Mouse (Mus musculus) kidney, embryonic 15.5 days (tissue): ENCODE measurements around the gene Gm17079. TPM values are rescaled to one million over a fixed set of nuclear protein-coding genes. Genes with fewer than 3 reads are reported as not detected.
A peak's percentile ranks its signal among the peaks of the same experiment; 100 is the strongest.
"Not testable (repeated sequence)": the region's sequence is repeated elsewhere in the genome, so short reads cannot be mapped to it uniquely, and the experiment has no call there.

ENCODE experiments used
- ATAC-seq: fragments of 200-750 bp; cut with Nextera tagmentation; replicated peaks from 2 replicates; pipeline ENCODE4 v1.8.0; 2017; ENCODE audit warnings: moderate TSS enrichment; ENCODE audit not compliant: low FRiP score
- H3K27ac ChIP-seq: fragments of 300-500 bp; sonication (generic); 2 replicates; pipeline ENCODE4 v1.5.1; 2015; ENCODE audit warnings: mild to moderate bottlenecking, inconsistent platforms
- H3K27me3 ChIP-seq: fragments of 300-500 bp; sonication (generic); 2 replicates; pipeline ENCODE4 v1.6.1; 2015; ENCODE audit warnings: inconsistent platforms
- H3K36me3 ChIP-seq: fragments of 300-500 bp; sonication (generic); 2 replicates; pipeline ENCODE4 v1.6.1; 2015; ENCODE audit warnings: inconsistent platforms
- H3K4me1 ChIP-seq: fragments of 300-500 bp; sonication (generic); 2 replicates; pipeline ENCODE4 v1.6.1; 2015; ENCODE audit warnings: inconsistent platforms
- H3K4me2 ChIP-seq: fragments of 300-500 bp; sonication (generic); 2 replicates; pipeline ENCODE4 v1.6.1; 2015; ENCODE audit warnings: moderate library complexity, mild to moderate bottlenecking, inconsistent platforms
- H3K4me3 ChIP-seq: fragments of 300-500 bp; sonication (generic); replicated peaks from 2 replicates; pipeline ENCODE4 v1.5.1; 2015; ENCODE audit warnings: mild to moderate bottlenecking, inconsistent platforms
- H3K9ac ChIP-seq: fragments of 300-500 bp; sonication (generic); 2 replicates; pipeline ENCODE4 v1.6.1; 2015; ENCODE audit warnings: mild to moderate bottlenecking, inconsistent platforms
- H3K9me3 ChIP-seq: fragments of 300-500 bp; sonication (generic); replicated peaks from 2 replicates; pipeline ENCODE4 v1.6.1; 2016; ENCODE audit warnings: inconsistent platforms
- WGBS: fragments of 180-500 bp; shearing (Covaris S2); methylation state at CpG from one replicate; pipeline ENCODE4 v1.1.7; 2015; ENCODE audit warnings: mixed read lengths; 5-methylcytosine and 5-hydroxymethylcytosine counted together
- polyA plus RNA-seq: library from polyadenylated mRNA; unstranded; fragments of >200 nt; fragmentation: Nextera tagmentation; extraction: Ambion mirVana; gene quantifications from 2 replicates; pipeline ENCODE4 v1.2.1, GENCODE M21; 2015

Gene Gm17079
- polyA plus RNA-seq, result not detected in 2 replicates

GRCm38 (mm10) chr14:51695368-51695767 is at the start of gene Gm17079:
Gene Gm17079, minus strand, starts transcription at chr14:51695468.
- not testable (repeated sequence) for H3K27me3 ChIP-seq, H3K9me3 ChIP-seq, H3K4me2 ChIP-seq, ATAC-seq, H3K4me3 ChIP-seq, H3K36me3 ChIP-seq, H3K27ac ChIP-seq, H3K9ac ChIP-seq, H3K4me1 ChIP-seq
- WGBS, result 93% methylated on average over 2 of the region's 2 CpGs

DNA sequence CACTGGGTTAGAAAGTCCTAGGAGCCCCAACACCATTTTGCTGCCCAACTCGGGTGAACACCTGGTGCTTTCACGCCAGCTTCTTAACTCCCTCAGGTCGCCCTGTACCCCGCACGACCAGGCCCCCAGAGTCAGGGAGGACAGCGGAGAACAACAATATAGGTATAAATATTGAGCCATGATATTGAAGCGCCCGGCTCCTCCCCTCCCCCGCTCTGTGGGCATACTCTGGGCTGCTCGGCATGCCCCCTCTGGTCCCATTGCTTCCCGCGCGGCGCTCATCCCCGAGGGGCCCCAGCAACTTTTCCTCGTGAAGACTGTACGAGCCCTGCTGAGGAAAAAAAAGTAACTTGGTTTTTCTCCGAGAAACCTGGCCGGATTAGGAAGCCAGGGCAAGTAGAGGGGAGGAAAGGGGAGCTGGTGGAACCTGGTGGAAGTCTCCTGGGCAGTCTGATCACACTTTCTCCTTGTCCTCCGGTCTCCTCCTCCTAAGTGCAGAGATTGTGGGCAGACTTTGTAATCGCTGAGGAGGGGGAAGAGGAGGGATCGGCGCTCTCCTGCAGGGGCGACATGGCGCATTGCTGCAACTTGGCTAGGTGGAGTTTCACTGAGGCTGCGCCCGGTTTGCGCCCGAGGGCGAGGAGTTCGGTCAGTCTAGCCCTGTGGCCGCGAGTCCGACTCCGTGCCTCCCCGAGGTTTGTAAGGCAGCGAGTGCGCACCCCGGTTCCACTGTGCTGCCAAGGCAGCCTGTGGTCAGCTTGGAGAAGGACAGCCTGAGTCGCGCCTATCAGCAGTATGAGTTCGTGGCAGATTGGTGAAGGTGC is 45.3 kb upstream of the Gm17079 start:
- Histone ChIP-seq H3K4me3 (peak overlapping the region; percentile 48), H3K4me1 (peaks cover 25% of the 10 kb centered on the region), H3K36me3 (no peaks in the 10 kb centered on the region), H3K27ac (no peak overlapping the region), H3K27me3 (peaks cover 49% of the 10 kb centered on the region), H3K9ac (0 out of 2 replicates have a peak overlapping the region, but pooled peaks have one; percentile 15), H3K4me2 (peak overlapping the region; percentile 88), H3K9me3 (no peaks in the 10 kb centered on the region)
- under 1% methylated on average over 42 of the region's 42 CpGs for WGBS
- peak; percentile 69 for ATAC-seq

- H3K4me1 ChIP-seq, result peaks cover 25% of the 10 kb centered on the region
- no peak overlapping the region for H3K27ac ChIP-seq
- H3K4me2 ChIP-seq, result peak overlapping the region; percentile 88
- no peaks in the 10 kb centered on the region for H3K36me3 ChIP-seq
- peak overlapping the region; percentile 48 for H3K4me3 ChIP-seq
- H3K9me3 ChIP-seq, result no peaks in the 10 kb centered on the region
- no peak overlapping the region for H3K9ac ChIP-seq
- 1% methylated on average over 24 of the region's 24 CpGs for WGBS
- peaks cover 49% of the 10 kb centered on the region for H3K27me3 ChIP-seq
- peak; percentile 73 for ATAC-seq
These were observed 44.1 kb upstream of the Gm17079 start for GRCm38 (mm10) chr14:51739150-51739993.

GRCm38 (mm10) chr14:51738411-51739149 is 43.3 kb upstream of the Gm17079 start:
- peak overlapping the region; percentile 48 for H3K4me3 ChIP-seq
- 0 out of 2 replicates have a peak, but pooled peaks have one; percentile 9 for ATAC-seq

GRCm38 (mm10) chr14:51737967-51738366 is 42.7 kb upstream of the Gm17079 start:
- Histone ChIP-seq H3K9ac (no peak overlapping the region), H3K36me3 (no peaks in the 10 kb centered on the region), H3K4me2 (no peak overlapping the region), H3K9me3 (no peaks in the 10 kb centered on the region), H3K27ac (no peak overlapping the region), H3K4me3 (no peak overlapping the region), H3K27me3 (peaks cover 49% of the 10 kb centered on the region), H3K4me1 (peaks cover 25% of the 10 kb centered on the region)
- ATAC-seq, result no peak
- 16% methylated on average over 12 of the region's 12 CpGs for WGBS

More at GRCm38 (mm10) chr14:51738411-51739149, 43.3 kb upstream of the Gm17079 start:
- 2% methylated on average over 29 of the region's 29 CpGs for WGBS
- Histone ChIP-seq H3K27ac (no peak overlapping the region), H3K27me3 (peaks cover 49% of the 10 kb centered on the region), H3K4me2 (peak overlapping the region; percentile 88), H3K4me1 (peaks cover 25% of the 10 kb centered on the region), H3K9ac (no peak overlapping the region), H3K9me3 (no peaks in the 10 kb centered on the region), H3K36me3 (no peaks in the 10 kb centered on the region)

DNA sequence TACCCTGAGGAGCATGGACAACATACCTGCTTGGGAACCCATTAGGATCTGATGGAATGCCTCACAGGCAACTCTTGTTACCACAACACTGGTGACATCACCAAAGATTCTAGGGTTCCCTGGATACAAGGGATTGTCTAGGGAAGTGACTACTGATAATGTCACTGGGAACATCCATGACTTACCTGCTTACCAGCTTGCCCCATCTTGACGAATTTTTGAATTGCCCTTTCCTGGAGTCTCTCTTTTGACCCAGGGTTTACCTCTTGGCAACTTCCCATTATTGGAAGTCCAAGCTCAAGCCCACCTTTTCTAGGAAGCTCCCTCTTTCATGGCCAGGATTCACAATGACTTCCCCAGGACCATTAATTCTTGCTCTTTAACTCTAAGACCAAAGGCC is 21.8 kb upstream of the Gm17079 start, which contains the start of gene Gm5800:
Gene Gm5800, minus strand, starts transcription at position 101 of the 400 bp plus-strand sequence.
- Histone ChIP-seq H3K4me2 (no peak within 1 kb of the TSS), H3K27me3 (no peaks in the 10 kb centered on the region), H3K9me3 (no peaks in the 10 kb centered on the region), H3K36me3 (no peaks in the 10 kb centered on the region), H3K9ac (no peak within 1 kb of the TSS), H3K4me1 (no peaks in the 10 kb centered on the region), H3K4me3 (no peak within 1 kb of the TSS), H3K27ac (no peak within 1 kb of the TSS)
- no peak for ATAC-seq
- 70% methylated on average over 1 of the region's 1 CpGs for WGBS

DNA sequence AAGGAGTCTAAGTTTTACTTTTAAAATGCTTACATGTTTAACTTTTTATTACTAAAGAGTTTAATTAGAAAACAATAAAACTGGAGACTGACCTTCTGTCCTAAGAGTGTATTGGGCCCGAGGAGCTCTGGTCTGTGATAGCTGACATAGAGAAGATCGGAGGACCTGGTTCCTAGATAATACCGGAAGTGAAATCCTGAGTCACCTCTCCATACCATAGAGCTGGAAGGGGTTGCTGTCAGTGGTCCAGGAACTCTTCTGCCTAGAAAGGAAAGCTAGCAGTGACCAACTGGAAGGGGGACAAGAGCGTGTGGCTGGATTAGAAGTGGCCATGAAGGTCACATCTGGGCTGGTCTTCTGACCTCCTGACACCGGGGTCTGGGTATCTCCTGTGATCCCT is 18.0 kb downstream of the Gm17079 start:
- H3K4me2 ChIP-seq, result no peak overlapping the region
- no peaks in the 10 kb centered on the region for H3K4me1 ChIP-seq
- H3K27me3 ChIP-seq, result no peaks in the 10 kb centered on the region
- WGBS, result 88% methylated on average over 5 of the region's 5 CpGs
- no peaks in the 10 kb centered on the region for H3K9me3 ChIP-seq
- no peak overlapping the region for H3K4me3 ChIP-seq
- no peak overlapping the region for H3K27ac ChIP-seq
- no peaks in the 10 kb centered on the region for H3K36me3 ChIP-seq
- no peak overlapping the region for H3K9ac ChIP-seq
- ATAC-seq, result no peak

Other genes starting within 250 kb of the Gm17079 start
- not detected in 2 replicates for gene Vmn2r89, start 243.6 kb downstream of the Gm17079 start, polyA plus RNA-seq
- not detected in 2 replicates for gene Gm5622, start 142.7 kb downstream of the Gm17079 start, polyA plus RNA-seq
- gene Gm17175, start 121.4 kb downstream of the Gm17079 start, polyA plus RNA-seq, result not detected in 2 replicates
- not detected in 2 replicates for gene Gm17174, start 103.3 kb downstream of the Gm17079 start, polyA plus RNA-seq
- gene Gm17078, start 84.2 kb downstream of the Gm17079 start, polyA plus RNA-seq, result not detected in 2 replicates
- gene Gm4181, start 59.8 kb downstream of the Gm17079 start, polyA plus RNA-seq, result not detected in 2 replicates
- not detected in 2 replicates for gene Gm5800, start 21.7 kb upstream of the Gm17079 start, polyA plus RNA-seq
- not detected in 2 replicates for gene Ang4, start 78.1 kb upstream of the Gm17079 start, polyA plus RNA-seq
- gene AY358078, start 104.6 kb upstream of the Gm17079 start, polyA plus RNA-seq, result not detected in 2 replicates
- not detected in 2 replicates for gene Ear6, start 158.2 kb upstream of the Gm17079 start, polyA plus RNA-seq
- gene Mettl17, start 189.4 kb upstream of the Gm17079 start, polyA plus RNA-seq, result 54.7 and 60.3 TPM in 2 replicates
- 0.48 and 0.53 TPM in 2 replicates for gene Slc39a2, start 197.4 kb upstream of the Gm17079 start, polyA plus RNA-seq
- gene Ndrg2, start 218.7 kb upstream of the Gm17079 start, polyA plus RNA-seq, result 39.0 and 46.3 TPM in 2 replicates
- gene Tppp2, start 223.0 kb upstream of the Gm17079 start, polyA plus RNA-seq, result not detected in 2 replicates
- not detected in 2 replicates for gene Rnase13, start 227.3 kb upstream of the Gm17079 start, polyA plus RNA-seq